Mouse (Mus musculus) limb, embryonic 14.5 days (tissue): ENCODE results near the gene Cyfip1. TPM values are rescaled to one million over a fixed set of nuclear protein-coding genes. Genes with fewer than 3 reads are reported as not detected.
"Not testable (repeated sequence)": the region's sequence is repeated elsewhere in the genome, so short reads cannot be mapped to it uniquely, and the experiment has no call there.

Experiments used
- ATAC-seq: fragments of 200-750 bp; cut with Nextera tagmentation; 2 replicates; pipeline ENCODE4 v1.8.0; 2017; ENCODE audit warnings: low read depth, moderate number of reproducible peaks, moderate TSS enrichment; ENCODE audit not compliant: low FRiP score
- DNase-seq: peaks from one replicate; pipeline ENCODE4 v3.0.0-alpha.2; 2015; ENCODE audit warnings: low spot score
- H3K27ac ChIP-seq: fragments of 300-500 bp; sonication (generic); replicated peaks from 2 replicates; pipeline ENCODE4 v1.5.1; 2014; ENCODE audit warnings: low read depth, mild to moderate bottlenecking, low read length, moderate library complexity, mixed read lengths
- H3K27me3 ChIP-seq: fragments of 300-500 bp; sonication (generic); 2 replicates; pipeline ENCODE4 v1.6.1; 2014; ENCODE audit warnings: low read length, mixed read lengths; ENCODE audit not compliant: control insufficient read depth, insufficient read depth
- H3K36me3 ChIP-seq: fragments of 300-500 bp; sonication (generic); 2 replicates; pipeline ENCODE4 v1.6.1; 2014; ENCODE audit warnings: mild to moderate bottlenecking, low read length, moderate library complexity, mixed read lengths; ENCODE audit not compliant: control insufficient read depth, insufficient read depth
- H3K4me1 ChIP-seq: fragments of 300-500 bp; sonication (generic); 2 replicates; pipeline ENCODE4 v1.6.1; 2014; ENCODE audit warnings: antibody characterized with exemption, low read length, mixed read lengths; ENCODE audit not compliant: control insufficient read depth, insufficient read depth
- H3K4me2 ChIP-seq: fragments of 300-500 bp; sonication (generic); replicated peaks from 2 replicates; pipeline ENCODE4 v1.6.1; 2014; ENCODE audit warnings: low read depth, mild to moderate bottlenecking, low read length, moderate library complexity; ENCODE audit not compliant: severe bottlenecking
- H3K4me3 ChIP-seq: fragments of 300-500 bp; sonication (generic); replicated peaks from 2 replicates; pipeline ENCODE4 v1.5.1; 2014; ENCODE audit warnings: low read length
- H3K9ac ChIP-seq: fragments of 300-500 bp; sonication (generic); 2 replicates; pipeline ENCODE4 v1.6.1; 2014; ENCODE audit warnings: mild to moderate bottlenecking, low read depth, low read length, moderate library complexity; ENCODE audit not compliant: severe bottlenecking
- H3K9me3 ChIP-seq: fragments of 300-500 bp; sonication (generic); 2 replicates; pipeline ENCODE4 v1.6.1; 2016; ENCODE audit warnings: low read length; ENCODE audit not compliant: control insufficient read depth
- POLR2A ChIP-seq: fragments of 200-500 bp; IDR thresholded peaks from 2 replicates; pipeline ENCODE4 v1.8.0; 2012; ENCODE audit warnings: inconsistent platforms, mild to moderate bottlenecking, moderate library complexity, borderline replicate concordance; ENCODE audit not compliant: insufficient read depth, insufficient read length; ENCODE audit errors: extremely low read depth
- WGBS: fragments of 180-500 bp; shearing (Covaris S2); extraction: QIAGEN DNeasy Blood & Tissue Kit; methylation state at CpG from one replicate; pipeline ENCODE4 v1.1.7; 2014; 5-methylcytosine and 5-hydroxymethylcytosine counted together
- polyA plus RNA-seq, 2 experiments: library from polyadenylated mRNA; depleted of rRNA in 1 of 2; stranded (reverse) in 1 of 2; unstranded in 1 of 2; fragments of >200 nt; fragmentation: Nextera tagmentation in 1 of 2; extraction: Ambion mirVana in 1 of 2; gene quantifications; 2 replicates each; pipeline versions ENCODE4 v1.2.1 to v1.2.3; 2012 to 2014

The Cyfip1 gene
- polyA plus RNA-seq, 2 experiments, result 55.6 to 115 TPM

DNA sequence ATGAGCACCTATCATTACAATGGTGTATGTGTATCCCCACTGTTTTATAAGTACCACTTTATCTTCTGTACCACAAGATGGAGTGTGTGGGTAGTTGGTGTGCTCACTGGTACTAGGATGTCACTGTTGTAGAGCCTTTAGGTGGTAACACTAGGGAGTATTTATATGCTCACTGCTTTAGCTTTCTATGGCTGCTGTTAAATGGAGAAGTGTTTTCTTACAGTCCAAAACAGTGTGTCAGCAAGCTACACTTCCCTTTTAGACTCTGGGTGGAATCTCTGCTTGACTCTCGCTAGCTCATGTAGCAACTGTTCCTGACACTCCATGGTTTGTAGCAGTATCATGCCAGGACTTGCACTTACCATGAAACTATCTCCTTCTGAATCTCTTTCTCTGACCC, 68.0 kb downstream of the Cyfip1 start:
- H3K36me3 ChIP-seq, result peaks cover 87% of the 10 kb centered on the region
- WGBS, result 88% methylated on average over 1 of the region's 1 CpGs
- no peak for DNase-seq

DNA sequence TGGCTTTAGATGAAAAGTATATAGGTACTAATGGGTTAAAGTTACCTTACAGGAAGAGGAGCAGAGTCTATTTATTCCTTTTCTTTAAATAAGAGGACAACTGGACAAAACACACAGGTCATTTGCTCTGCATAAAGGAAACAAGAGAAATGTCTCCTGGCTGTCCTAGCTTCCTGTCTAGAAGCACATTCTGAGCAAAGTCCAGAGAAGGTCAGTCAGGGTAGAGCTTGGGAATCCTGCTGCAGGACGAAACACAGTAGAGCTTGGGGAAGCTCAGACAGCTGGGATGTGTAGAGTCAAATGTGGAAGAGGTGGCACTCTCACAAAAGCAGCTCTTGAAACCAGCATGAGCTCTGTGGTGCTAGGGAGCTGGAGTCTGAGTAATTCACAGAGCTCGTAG, 68.8 kb downstream of the Cyfip1 start:
- no peak for DNase-seq

More for the DNA sequence above, 68.0 kb downstream of the Cyfip1 start:
- Histone ChIP-seq H3K4me2 (no peak overlapping the region), H3K9me3 (no peaks in the 10 kb centered on the region), H3K4me1 (no peaks in the 10 kb centered on the region), H3K27ac (no peak overlapping the region), H3K27me3 (no peaks in the 10 kb centered on the region), H3K4me3 (no peak overlapping the region), H3K9ac (no peak overlapping the region)
- TF ChIP-seq POLR2A, result no peak
- ATAC-seq, result no peak

DNA sequence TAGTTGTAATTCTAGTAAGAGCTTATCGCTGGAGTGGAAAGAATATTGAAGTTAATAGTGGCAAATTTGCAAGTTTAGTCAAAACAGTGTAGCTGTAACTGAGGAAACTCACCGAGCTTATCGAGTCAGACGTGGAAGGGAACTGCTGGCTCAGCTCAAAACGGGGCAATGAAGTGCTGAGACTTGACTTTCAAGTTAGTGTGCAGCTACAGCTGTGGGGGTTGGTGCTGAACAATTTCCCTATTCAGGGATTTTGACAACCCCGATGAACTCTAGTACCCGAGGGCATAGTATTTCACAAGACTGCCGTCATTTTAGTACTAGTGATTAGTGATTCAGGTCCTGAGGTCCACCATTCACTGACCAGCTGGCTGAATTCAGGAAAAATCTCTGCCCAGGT, 69.8 kb downstream of the Cyfip1 start:
- no peak for TF ChIP-seq POLR2A
- no peaks in the 10 kb centered on the region for H3K4me1 ChIP-seq
- WGBS, result 76% methylated on average over 8 of the region's 8 CpGs
- no peak overlapping the region for H3K27ac ChIP-seq
- H3K9me3 ChIP-seq, result no peaks in the 10 kb centered on the region
- H3K9ac ChIP-seq, result no peak overlapping the region
- peaks cover 87% of the 10 kb centered on the region for H3K36me3 ChIP-seq
- no peaks in the 10 kb centered on the region for H3K27me3 ChIP-seq
- H3K4me3 ChIP-seq, result no peak overlapping the region
- ATAC-seq, result no peak
- no peak overlapping the region for H3K4me2 ChIP-seq
- no peak for DNase-seq

More for the DNA sequence above, 68.8 kb downstream of the Cyfip1 start:
- Histone ChIP-seq H3K4me1 (no peaks in the 10 kb centered on the region), H3K9me3 (no peaks in the 10 kb centered on the region), H3K27me3 (no peaks in the 10 kb centered on the region), H3K4me2 (no peak overlapping the region), H3K36me3 (peaks cover 87% of the 10 kb centered on the region), H3K9ac (no peak overlapping the region), H3K4me3 (no peak overlapping the region), H3K27ac (no peak overlapping the region)
- no peak for TF ChIP-seq POLR2A
- no peak for ATAC-seq
- 77% methylated on average over 2 of the region's 2 CpGs for WGBS

DNA sequence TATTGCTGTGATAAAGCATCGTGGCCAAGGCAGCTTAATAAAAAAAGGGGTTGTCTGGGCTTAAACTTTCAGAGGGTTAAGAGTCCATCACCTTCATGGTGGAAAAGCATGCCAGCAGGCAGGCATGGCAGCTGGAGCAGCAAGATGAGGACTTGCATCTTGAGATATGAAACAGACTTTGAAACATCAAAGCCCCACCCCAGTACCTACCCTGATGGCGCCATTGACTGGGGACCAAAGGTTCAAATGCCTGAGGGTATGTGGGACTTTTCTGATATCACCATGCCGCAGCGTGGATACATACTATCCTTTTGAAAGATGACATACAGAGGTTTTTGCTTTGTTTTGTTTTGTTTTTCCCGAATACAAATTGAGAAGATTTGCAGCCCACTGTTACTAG, 70.6 kb downstream of the Cyfip1 start:
- H3K27ac ChIP-seq, result no peak overlapping the region
- no peak overlapping the region for H3K4me3 ChIP-seq
- ATAC-seq, result no peak
- H3K9me3 ChIP-seq, result no peaks in the 10 kb centered on the region
- no peak overlapping the region for H3K4me2 ChIP-seq
- no peaks in the 10 kb centered on the region for H3K4me1 ChIP-seq
- no peak for DNase-seq
- H3K9ac ChIP-seq, result no peak overlapping the region
- WGBS, result 93% methylated on average over 5 of the region's 5 CpGs
- no peak for TF ChIP-seq POLR2A
- H3K27me3 ChIP-seq, result no peaks in the 10 kb centered on the region
- H3K36me3 ChIP-seq, result peaks cover 90% of the 10 kb centered on the region

DNA sequence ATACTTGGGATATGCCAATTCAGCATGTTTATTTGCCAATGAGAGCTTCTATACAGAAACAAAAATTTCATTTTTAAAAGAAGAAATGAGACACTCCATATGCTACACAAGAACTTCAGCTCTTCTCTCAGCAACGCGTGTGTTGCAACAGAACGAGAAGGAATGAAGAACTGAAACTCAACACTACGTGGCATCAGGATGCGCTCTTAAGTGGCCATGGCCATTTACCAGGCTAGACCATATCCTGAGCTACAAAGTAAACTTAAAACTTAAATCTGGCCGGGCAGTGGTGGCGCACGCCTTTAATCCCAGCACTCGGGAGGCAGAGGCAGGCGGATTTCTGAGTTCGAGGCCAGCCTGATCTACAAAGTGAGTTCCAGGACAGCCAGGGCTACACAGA, 76.8 kb downstream of the Cyfip1 start:
- WGBS, result 98% methylated on average over 11 of the region's 11 CpGs
- not testable (repeated sequence) for H3K4me3 ChIP-seq, H3K4me2 ChIP-seq, H3K9me3 ChIP-seq, H3K27ac ChIP-seq, DNase-seq, H3K27me3 ChIP-seq, ATAC-seq, H3K9ac ChIP-seq, H3K4me1 ChIP-seq
- peaks cover 95% of the 10 kb centered on the region for H3K36me3 ChIP-seq

DNA sequence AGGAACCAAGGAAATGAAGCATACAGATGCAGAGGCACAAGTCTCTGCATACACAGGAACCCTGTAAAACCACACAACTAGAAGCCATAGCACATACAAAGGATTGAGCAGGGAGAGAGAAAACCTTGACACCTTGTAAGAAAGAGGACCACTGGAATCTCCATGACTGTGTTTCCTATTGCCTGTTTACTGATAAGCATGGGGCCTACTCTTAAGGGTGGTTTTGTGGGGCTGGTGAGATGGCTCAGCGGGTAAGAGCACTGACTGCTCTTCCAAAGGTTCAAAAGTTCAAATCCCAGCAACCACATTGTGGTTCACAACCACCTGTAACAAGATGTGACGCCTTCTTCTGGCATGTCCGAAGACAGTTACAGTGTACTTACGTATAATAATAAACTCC, 85.7 kb downstream of the Cyfip1 start:
- Histone ChIP-seq H3K9me3 (no peaks in the 10 kb centered on the region), H3K9ac (no peak overlapping the region), H3K27me3 (no peaks in the 10 kb centered on the region), H3K4me1 (no peaks in the 10 kb centered on the region), H3K27ac (no peak overlapping the region), H3K4me3 (no peak overlapping the region), H3K4me2 (no peak overlapping the region), H3K36me3 (peaks cover 72% of the 10 kb centered on the region)
- no peak for TF ChIP-seq POLR2A
- ATAC-seq (no peak), DNase-seq (no peak)
- WGBS, result 93% methylated on average over 4 of the region's 4 CpGs
